Mouse (Mus musculus): ENCODE results near the gene Cdh20. TPM values are rescaled to one million over a fixed set of nuclear protein-coding genes. Genes with fewer than 3 reads are reported as not detected.

Cdh20 gene
- total and polyA plus RNA-seq, 3 experiments, result 0.05 TPM; not detected in 2

DNA sequence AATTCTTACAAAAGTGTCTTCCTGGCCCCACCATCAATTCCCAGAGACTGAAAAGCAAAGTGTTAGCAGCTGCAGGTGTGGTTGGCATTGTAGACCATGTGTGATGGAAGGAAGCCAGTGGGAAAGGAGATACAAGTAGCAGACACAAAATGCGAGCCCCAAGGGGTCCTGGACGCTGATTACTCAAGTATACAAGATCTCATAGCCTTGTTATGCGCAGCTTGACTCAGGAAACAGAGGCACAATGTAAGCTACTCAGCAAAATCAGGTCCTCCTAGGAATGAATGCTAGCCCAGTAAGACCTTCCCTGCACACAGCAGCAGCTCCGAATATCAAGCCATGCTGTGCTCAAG is 80.6 kb downstream of the Cdh20 start:
- no peaks in the 10 kb centered on the region for H3K27me3 ChIP-seq (ENCODE audit: insufficient read depth, low read length)
- H3K4me3 ChIP-seq (ENCODE audit: low read depth, low read length), result no peak overlapping the region
- no peak for TF ChIP-seq TAL1 (conservative IDR thresholded peaks at IDR 0.05; ENCODE audit: low read depth, low read length)
- TF ChIP-seq GATA2 (IDR thresholded peaks at IDR 0.05; ENCODE audit: borderline replicate concordance, low read depth, low read length), result no peak
- H3K36me3 ChIP-seq (replicated peaks), result no peaks in the 10 kb centered on the region
- no peak for ATAC-seq (ENCODE audit: extremely low read depth, insufficient number of reproducible peaks, low FRiP score, poor library complexity, severe bottlenecking)
- no peaks in the 10 kb centered on the region for H3K4me1 ChIP-seq (ENCODE audit: insufficient read depth, low read depth, low read length)
- H3K9me3 ChIP-seq (replicated peaks), result peaks cover 11% of the 10 kb centered on the region; the same call in 1 of the 2 replicates
- DNase-seq (ENCODE audit: low spot score), result no peak

DNA sequence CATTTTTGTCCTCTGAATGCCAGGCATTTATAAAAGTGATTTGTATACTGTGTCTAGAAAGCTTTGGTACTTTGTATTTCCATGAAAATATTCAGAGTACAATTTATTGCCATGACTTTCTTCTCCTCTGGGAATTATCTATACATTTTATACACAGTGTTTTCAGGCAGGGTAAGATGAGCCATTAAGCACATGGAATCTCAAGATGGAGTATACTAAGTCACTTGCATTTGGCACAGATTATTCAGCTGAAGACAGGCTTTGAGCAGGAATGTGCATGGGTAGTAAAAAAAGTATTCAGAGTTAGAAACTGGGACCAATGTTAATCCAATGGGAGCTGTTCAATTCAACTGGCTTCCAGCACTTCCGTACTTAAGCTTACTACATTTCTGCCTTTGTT is 109.1 kb downstream of the Cdh20 start:
- H3K9me3 ChIP-seq (replicated peaks), result peaks cover 6% of the 10 kb centered on the region
- DNase-seq (ENCODE audit: low spot score), result no peak
- no peaks in the 10 kb centered on the region for H3K36me3 ChIP-seq (replicated peaks)
- H3K27me3 ChIP-seq (ENCODE audit: insufficient read depth, low read length), result no peaks in the 10 kb centered on the region
- no peak for TF ChIP-seq CTCF (IDR thresholded peaks at IDR 0.05; ENCODE audit: low read depth, low read length)
- TF ChIP-seq TAL1 (conservative IDR thresholded peaks at IDR 0.05; ENCODE audit: low read depth, low read length), result no peak
- TF ChIP-seq GATA1 (IDR thresholded peaks at IDR 0.05; ENCODE audit: borderline replicate concordance, low read length), result no peak
- TF ChIP-seq GATA2 (IDR thresholded peaks at IDR 0.05; ENCODE audit: borderline replicate concordance, low read depth, low read length), result no peak
- no peak for TF ChIP-seq POLR2AphosphoS5 (IDR thresholded peaks at IDR 0.05; ENCODE audit: insufficient replicate concordance, low read depth, low read length)
- no peaks in the 10 kb centered on the region for H3K4me1 ChIP-seq (ENCODE audit: insufficient read depth, low read depth, low read length)
- H3K4me3 ChIP-seq (ENCODE audit: low read depth, low read length), result no peak overlapping the region
- no peak for ATAC-seq (ENCODE audit: extremely low read depth, insufficient number of reproducible peaks, low FRiP score, poor library complexity, severe bottlenecking)

DNA sequence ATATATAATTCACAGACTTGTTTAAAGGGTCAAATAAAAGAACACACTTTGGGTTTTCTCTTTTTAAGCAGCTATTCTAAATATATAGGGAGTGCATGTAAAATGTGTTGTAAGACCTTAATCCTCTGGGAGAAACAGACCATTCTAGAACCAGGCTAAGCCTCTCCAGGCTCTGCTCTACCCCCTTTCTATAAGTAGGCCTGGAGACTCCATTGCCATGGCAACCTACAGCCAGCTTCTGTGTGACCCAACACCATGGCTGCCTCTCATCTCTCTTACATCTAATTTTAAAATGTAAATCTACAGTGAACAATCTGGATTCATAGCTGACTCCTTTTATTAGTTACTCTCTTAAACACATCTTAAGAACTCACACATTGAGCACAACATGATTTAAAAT is 133.5 kb downstream of the Cdh20 start:
- ATAC-seq (ENCODE audit: extremely low read depth, insufficient number of reproducible peaks, low FRiP score, poor library complexity, severe bottlenecking) (no peak), DNase-seq (ENCODE audit: low spot score) (no peak)
- TF ChIP-seq CTCF (IDR thresholded peaks at IDR 0.05; ENCODE audit: low read depth, low read length) (no peak), POLR2AphosphoS5 (IDR thresholded peaks at IDR 0.05; ENCODE audit: insufficient replicate concordance, low read depth, low read length) (no peak), GATA1 (IDR thresholded peaks at IDR 0.05; ENCODE audit: borderline replicate concordance, low read length) (no peak), TAL1 (conservative IDR thresholded peaks at IDR 0.05; ENCODE audit: low read depth, low read length) (no peak), GATA2 (IDR thresholded peaks at IDR 0.05; ENCODE audit: borderline replicate concordance, low read depth, low read length) (no peak)
- no peak overlapping the region for H3K4me3 ChIP-seq (ENCODE audit: low read depth, low read length)
- H3K9me3 ChIP-seq (replicated peaks), result peaks cover 5% of the 10 kb centered on the region
- no peaks in the 10 kb centered on the region for H3K27me3 ChIP-seq (ENCODE audit: insufficient read depth, low read length)
- H3K4me1 ChIP-seq (ENCODE audit: insufficient read depth, low read depth, low read length), result no peaks in the 10 kb centered on the region
- no peaks in the 10 kb centered on the region for H3K36me3 ChIP-seq (replicated peaks)

DNA sequence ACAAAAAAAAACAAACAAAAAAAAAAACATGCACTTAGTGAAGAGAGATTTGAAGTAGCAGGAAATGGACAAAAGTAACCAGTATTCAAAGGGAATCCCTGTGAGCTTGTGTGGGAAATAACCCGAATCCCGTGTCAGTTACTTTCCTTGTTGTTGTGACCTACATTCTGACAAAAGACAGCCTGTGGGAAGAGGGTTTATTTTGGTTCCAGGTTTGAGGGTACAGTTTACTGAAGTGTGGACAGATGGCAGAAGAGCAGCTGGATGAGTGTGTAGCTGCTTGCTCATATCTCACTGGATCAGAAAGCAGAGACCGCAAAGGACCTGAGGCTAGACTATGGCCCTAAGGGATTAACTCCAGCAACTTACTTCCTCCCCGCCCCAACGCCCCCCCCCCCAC is 135.1 kb downstream of the Cdh20 start:
- H3K36me3 ChIP-seq (replicated peaks), result no peaks in the 10 kb centered on the region
- peaks cover 5% of the 10 kb centered on the region for H3K9me3 ChIP-seq (replicated peaks)
- TF ChIP-seq CTCF (IDR thresholded peaks at IDR 0.05; ENCODE audit: low read depth, low read length) (no peak), GATA1 (IDR thresholded peaks at IDR 0.05; ENCODE audit: borderline replicate concordance, low read length) (no peak), POLR2AphosphoS5 (IDR thresholded peaks at IDR 0.05; ENCODE audit: insufficient replicate concordance, low read depth, low read length) (no peak), GATA2 (IDR thresholded peaks at IDR 0.05; ENCODE audit: borderline replicate concordance, low read depth, low read length) (no peak), TAL1 (conservative IDR thresholded peaks at IDR 0.05; ENCODE audit: low read depth, low read length) (no peak)
- no peaks in the 10 kb centered on the region for H3K27me3 ChIP-seq (ENCODE audit: insufficient read depth, low read length)
- DNase-seq (ENCODE audit: low spot score), result no peak
- H3K4me1 ChIP-seq (ENCODE audit: insufficient read depth, low read depth, low read length), result no peaks in the 10 kb centered on the region
- no peak for ATAC-seq (ENCODE audit: extremely low read depth, insufficient number of reproducible peaks, low FRiP score, poor library complexity, severe bottlenecking)
- H3K4me3 ChIP-seq (ENCODE audit: low read depth, low read length), result no peak overlapping the region

DNA sequence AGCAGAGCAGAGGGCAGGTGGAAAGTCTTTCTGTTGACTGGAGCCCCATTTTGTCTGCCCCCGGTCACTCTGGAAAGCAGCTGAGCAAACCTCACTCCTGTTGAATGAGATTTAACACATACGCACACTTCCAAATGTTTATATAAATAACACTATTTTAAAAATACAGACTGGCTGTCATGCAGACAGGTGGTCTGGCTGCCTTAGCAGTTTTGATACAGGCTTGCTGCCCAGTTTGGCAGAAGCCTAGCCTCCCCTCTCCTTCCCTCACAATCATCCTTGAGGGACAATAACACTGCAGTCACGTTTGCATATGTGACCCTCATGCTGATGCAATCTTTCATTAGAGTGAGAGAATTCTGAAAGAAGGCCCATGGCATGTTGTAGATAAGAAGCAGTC is 144.1 kb downstream of the Cdh20 start:
- no peak for TF ChIP-seq POLR2AphosphoS5 (IDR thresholded peaks at IDR 0.05; ENCODE audit: insufficient replicate concordance, low read depth, low read length)
- TF ChIP-seq GATA1 (IDR thresholded peaks at IDR 0.05; ENCODE audit: borderline replicate concordance, low read length), result no peak
- no peak for TF ChIP-seq GATA2 (IDR thresholded peaks at IDR 0.05; ENCODE audit: borderline replicate concordance, low read depth, low read length)
- TF ChIP-seq CTCF (IDR thresholded peaks at IDR 0.05; ENCODE audit: low read depth, low read length), result no peak
- no peak for TF ChIP-seq TAL1 (conservative IDR thresholded peaks at IDR 0.05; ENCODE audit: low read depth, low read length)
- ATAC-seq (ENCODE audit: extremely low read depth, insufficient number of reproducible peaks, low FRiP score, poor library complexity, severe bottlenecking), result no peak
- no peak for DNase-seq (ENCODE audit: low spot score)
- Histone ChIP-seq H3K36me3 (replicated peaks) (no peaks in the 10 kb centered on the region), H3K4me3 (ENCODE audit: low read depth, low read length) (no peak overlapping the region), H3K27me3 (ENCODE audit: insufficient read depth, low read length) (no peaks in the 10 kb centered on the region), H3K4me1 (ENCODE audit: insufficient read depth, low read depth, low read length) (no peaks in the 10 kb centered on the region), H3K9me3 (replicated peaks) (peaks cover 17% of the 10 kb centered on the region)

DNA sequence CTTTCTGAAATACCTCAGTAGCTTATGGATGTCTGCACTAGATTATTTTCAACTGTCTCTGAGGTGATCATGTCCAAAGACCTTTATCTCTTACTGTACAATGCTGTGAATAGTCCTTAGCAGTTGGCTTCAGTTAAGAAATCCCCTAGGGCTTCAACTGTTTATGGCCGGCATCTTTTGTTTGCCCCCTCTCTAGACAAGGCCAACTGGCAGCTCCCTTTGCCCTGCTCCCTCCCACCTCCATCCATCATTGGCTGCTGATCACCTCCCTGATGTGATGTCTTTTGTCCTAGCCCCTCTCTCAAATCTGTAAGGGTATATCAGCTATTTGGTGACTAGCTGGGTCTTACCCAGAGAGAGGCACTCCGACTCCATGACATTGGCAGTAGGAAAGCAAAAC is 148.2 kb downstream of the Cdh20 start:
- no peak for ATAC-seq (ENCODE audit: extremely low read depth, insufficient number of reproducible peaks, low FRiP score, poor library complexity, severe bottlenecking)
- Histone ChIP-seq H3K9me3 (replicated peaks) (peaks cover 13% of the 10 kb centered on the region), H3K4me3 (ENCODE audit: low read depth, low read length) (no peak overlapping the region), H3K36me3 (replicated peaks) (no peaks in the 10 kb centered on the region), H3K27me3 (ENCODE audit: insufficient read depth, low read length) (no peaks in the 10 kb centered on the region), H3K4me1 (ENCODE audit: insufficient read depth, low read depth, low read length) (no peaks in the 10 kb centered on the region)
- TF ChIP-seq CTCF (IDR thresholded peaks at IDR 0.05; ENCODE audit: low read depth, low read length) (no peak), TAL1 (conservative IDR thresholded peaks at IDR 0.05; ENCODE audit: low read depth, low read length) (no peak), POLR2AphosphoS5 (IDR thresholded peaks at IDR 0.05; ENCODE audit: insufficient replicate concordance, low read depth, low read length) (no peak), GATA1 (IDR thresholded peaks at IDR 0.05; ENCODE audit: borderline replicate concordance, low read length) (no peak), GATA2 (IDR thresholded peaks at IDR 0.05; ENCODE audit: borderline replicate concordance, low read depth, low read length) (no peak)
- DNase-seq (ENCODE audit: low spot score), result no peak
